Mouse (Mus musculus): ENCODE data around the gene Lamp2. TPM values are rescaled to one million over a fixed set of nuclear protein-coding genes. Genes with fewer than 3 reads are reported as not detected.

The Lamp2 gene
- polyA plus RNA-seq, 1 experiment from 2014 or later = 185 TPM

GRCm38 (mm10) chrX:38445705-38446104 is 10.5 kb downstream of the Lamp2 start:
- H3K9ac ChIP-seq (ENCODE audit: low read depth, low read length) = no peak overlapping the region
- no peak overlapping the region for H3K4me2 ChIP-seq (ENCODE audit: low read depth, low read length)
- no peaks in the 10 kb centered on the region for H3K9me3 ChIP-seq (ENCODE audit: control insufficient read depth, low read length)
- no peak overlapping the region for H3K4me3 ChIP-seq (ENCODE audit: low read depth, low read length)
- H3K4me1 ChIP-seq (ENCODE audit: control insufficient read depth, insufficient read depth, low read length) = no peaks in the 10 kb centered on the region
- H3K27me3 ChIP-seq (replicated peaks; ENCODE audit: control insufficient read depth, insufficient read depth, low read length) = no peaks in the 10 kb centered on the region
- no peak for ATAC-seq (ENCODE audit: low read depth)
- no peak overlapping the region for H3K27ac ChIP-seq (replicated peaks; ENCODE audit: low read depth, low read length)
- peaks cover 15% of the 10 kb centered on the region for H3K36me3 ChIP-seq (ENCODE audit: control insufficient read depth, insufficient read depth, low read length)
- DNase-seq (ENCODE audit: low spot score) = no peak
- 63% methylated on average over 1 of the region's 1 CpGs for WGBS

- no peaks in the 10 kb centered on the region for H3K27me3 ChIP-seq (replicated peaks; ENCODE audit: control insufficient read depth, insufficient read depth, low read length)
- H3K4me1 ChIP-seq (ENCODE audit: control insufficient read depth, insufficient read depth, low read length) = no peaks in the 10 kb centered on the region
- no peak overlapping the region for H3K27ac ChIP-seq (replicated peaks; ENCODE audit: low read depth, low read length)
- H3K4me2 ChIP-seq (ENCODE audit: low read depth, low read length) = no peak overlapping the region
- H3K4me3 ChIP-seq (ENCODE audit: low read depth, low read length) = no peak overlapping the region
- no peak for ATAC-seq (ENCODE audit: low read depth)
- no peak overlapping the region for H3K9ac ChIP-seq (ENCODE audit: low read depth, low read length)
- 75% methylated on average over 1 of the region's 1 CpGs for WGBS
- H3K36me3 ChIP-seq (ENCODE audit: control insufficient read depth, insufficient read depth, low read length) = no peaks in the 10 kb centered on the region
- no peaks in the 10 kb centered on the region for H3K9me3 ChIP-seq (ENCODE audit: control insufficient read depth, low read length)
- DNase-seq (ENCODE audit: low spot score) = no peak
Observed at GRCm38 (mm10) chrX:38442425-38442824, 13.8 kb downstream of the Lamp2 start.

DNA sequence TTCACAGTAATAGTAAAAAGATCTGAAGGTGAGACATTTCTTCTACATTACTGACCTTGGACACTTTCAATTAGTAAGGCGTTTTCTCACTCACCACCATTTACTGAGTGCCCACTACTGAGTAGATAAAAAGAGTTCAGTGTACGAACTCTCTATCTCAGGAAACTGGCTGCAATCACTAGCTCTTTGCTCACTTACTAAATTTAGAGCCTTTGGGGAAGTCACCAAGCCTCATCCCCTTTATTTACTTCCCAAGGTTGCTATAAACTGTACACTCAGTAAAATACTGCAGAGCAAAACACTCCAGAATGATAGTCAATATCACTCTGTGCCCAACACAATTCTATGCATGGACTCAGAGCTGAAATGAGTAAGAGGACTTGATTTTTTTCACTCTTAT is 16.6 kb downstream of the Lamp2 start:
- H3K36me3 ChIP-seq (ENCODE audit: control insufficient read depth, insufficient read depth, low read length) = no peaks in the 10 kb centered on the region
- DNase-seq (ENCODE audit: low spot score) = no peak
- H3K9me3 ChIP-seq (ENCODE audit: control insufficient read depth, low read length) = no peaks in the 10 kb centered on the region
- no peak overlapping the region for H3K4me2 ChIP-seq (ENCODE audit: low read depth, low read length)
- H3K27me3 ChIP-seq (replicated peaks; ENCODE audit: control insufficient read depth, insufficient read depth, low read length) = no peaks in the 10 kb centered on the region
- no peak overlapping the region for H3K27ac ChIP-seq (replicated peaks; ENCODE audit: low read depth, low read length)
- H3K4me1 ChIP-seq (ENCODE audit: control insufficient read depth, insufficient read depth, low read length) = no peaks in the 10 kb centered on the region
- no peak overlapping the region for H3K9ac ChIP-seq (ENCODE audit: low read depth, low read length)
- WGBS = 73% methylated on average over 2 of the region's 2 CpGs
- no peak overlapping the region for H3K4me3 ChIP-seq (ENCODE audit: low read depth, low read length)
- ATAC-seq (ENCODE audit: low read depth) = no peak

DNA sequence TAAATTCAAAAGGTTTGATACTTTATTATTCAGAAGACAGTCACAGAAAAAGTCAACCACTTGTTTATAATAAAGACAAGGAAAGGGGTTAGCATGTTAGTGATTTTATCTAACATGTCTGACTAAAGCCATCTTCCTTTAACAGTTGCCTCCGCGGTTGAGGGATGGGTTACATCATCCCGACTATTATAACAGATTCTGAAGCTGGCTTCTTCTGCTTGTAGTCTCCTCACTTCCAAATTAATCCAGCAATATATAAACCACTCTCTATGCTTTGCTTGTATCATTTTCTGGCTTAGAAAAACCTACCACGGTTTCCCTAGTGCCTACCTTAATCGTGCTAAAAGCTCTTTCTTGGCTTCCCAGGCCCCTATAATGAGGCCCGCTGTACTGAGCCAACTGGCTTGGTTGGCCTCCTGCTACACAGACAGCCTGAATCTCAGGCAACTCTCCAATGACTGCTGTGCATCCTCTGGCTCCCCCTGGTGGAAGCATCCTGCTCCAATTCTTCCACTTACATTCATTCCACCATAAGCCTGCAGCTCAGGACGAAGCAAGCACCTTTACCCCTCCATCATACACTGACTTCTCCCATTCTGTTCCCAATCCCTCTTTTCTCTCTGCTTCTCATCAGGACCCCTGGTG is 18.0 kb downstream of the Lamp2 start:
- H3K4me1 ChIP-seq (ENCODE audit: control insufficient read depth, insufficient read depth, low read length) = no peaks in the 10 kb centered on the region
- H3K27ac ChIP-seq (replicated peaks; ENCODE audit: low read depth, low read length) = no peak overlapping the region
- no peak overlapping the region for H3K4me2 ChIP-seq (ENCODE audit: low read depth, low read length)
- DNase-seq (ENCODE audit: low spot score) = peak; percentile 79
- no peak overlapping the region for H3K4me3 ChIP-seq (ENCODE audit: low read depth, low read length)
- peak; percentile 79 for ATAC-seq (ENCODE audit: low read depth)
- H3K36me3 ChIP-seq (ENCODE audit: control insufficient read depth, insufficient read depth, low read length) = no peaks in the 10 kb centered on the region
- 51% methylated on average over 7 of the region's 7 CpGs for WGBS
- no peak overlapping the region for H3K9ac ChIP-seq (ENCODE audit: low read depth, low read length)
- H3K27me3 ChIP-seq (replicated peaks; ENCODE audit: control insufficient read depth, insufficient read depth, low read length) = no peaks in the 10 kb centered on the region
- no peaks in the 10 kb centered on the region for H3K9me3 ChIP-seq (ENCODE audit: control insufficient read depth, low read length)

DNA sequence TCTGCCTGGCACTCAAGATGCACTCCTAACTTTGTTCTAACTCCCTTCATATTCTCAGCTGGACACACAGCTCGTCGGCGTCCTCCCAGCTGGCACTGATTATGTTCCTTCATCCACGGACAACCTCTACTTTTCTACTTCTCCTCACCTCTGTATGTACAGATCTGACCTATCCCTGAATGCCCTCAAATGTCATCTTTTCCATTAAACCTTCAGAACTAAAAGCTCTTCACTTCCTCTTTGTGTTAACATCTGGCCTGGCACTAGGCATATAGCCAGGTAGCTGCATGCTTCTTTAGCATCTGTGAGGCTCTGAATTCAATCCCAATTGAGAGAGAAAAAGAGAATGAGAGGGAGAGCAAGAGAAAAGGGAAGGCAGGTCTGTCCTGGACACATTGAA is 26.8 kb downstream of the Lamp2 start:
- H3K9ac ChIP-seq (ENCODE audit: low read depth, low read length) = no peak overlapping the region
- no peak overlapping the region for H3K4me2 ChIP-seq (ENCODE audit: low read depth, low read length)
- H3K4me1 ChIP-seq (ENCODE audit: control insufficient read depth, insufficient read depth, low read length) = no peaks in the 10 kb centered on the region
- WGBS = 83% methylated on average over 4 of the region's 4 CpGs
- H3K27me3 ChIP-seq (replicated peaks; ENCODE audit: control insufficient read depth, insufficient read depth, low read length) = no peaks in the 10 kb centered on the region
- no peaks in the 10 kb centered on the region for H3K9me3 ChIP-seq (ENCODE audit: control insufficient read depth, low read length)
- H3K36me3 ChIP-seq (ENCODE audit: control insufficient read depth, insufficient read depth, low read length) = 0 out of 2 replicates have a peak, but pooled peaks cover 21% of the 10 kb centered on the region
- no peak overlapping the region for H3K27ac ChIP-seq (replicated peaks; ENCODE audit: low read depth, low read length)
- DNase-seq (ENCODE audit: low spot score) (no peak), ATAC-seq (ENCODE audit: low read depth) (no peak)
- no peak overlapping the region for H3K4me3 ChIP-seq (ENCODE audit: low read depth, low read length)

- DNase-seq (ENCODE audit: low spot score) = no peak
- Histone ChIP-seq H3K27me3 (replicated peaks; ENCODE audit: control insufficient read depth, insufficient read depth, low read length) (no peaks in the 10 kb centered on the region), H3K9ac (ENCODE audit: low read depth, low read length) (no peak overlapping the region), H3K4me3 (ENCODE audit: low read depth, low read length) (no peak overlapping the region), H3K27ac (replicated peaks; ENCODE audit: low read depth, low read length) (no peak overlapping the region), H3K4me2 (ENCODE audit: low read depth, low read length) (no peak overlapping the region), H3K36me3 (ENCODE audit: control insufficient read depth, insufficient read depth, low read length) (0 out of 2 replicates have a peak, but pooled peaks cover 21% of the 10 kb centered on the region), H3K4me1 (ENCODE audit: control insufficient read depth, insufficient read depth, low read length) (no peaks in the 10 kb centered on the region), H3K9me3 (ENCODE audit: control insufficient read depth, low read length) (no peaks in the 10 kb centered on the region)
- WGBS = 82% methylated on average over 3 of the region's 3 CpGs
- ATAC-seq (ENCODE audit: low read depth) = no peak
Observed at GRCm38 (mm10) chrX:38428818-38429440, 27.3 kb downstream of the Lamp2 start.

- DNase-seq (ENCODE audit: low spot score) = no peak
- Histone ChIP-seq H3K4me3 (ENCODE audit: low read depth, low read length) (no peak overlapping the region), H3K4me1 (ENCODE audit: control insufficient read depth, insufficient read depth, low read length) (no peaks in the 10 kb centered on the region), H3K9ac (ENCODE audit: low read depth, low read length) (no peak overlapping the region), H3K27ac (replicated peaks; ENCODE audit: low read depth, low read length) (no peak overlapping the region), H3K4me2 (ENCODE audit: low read depth, low read length) (no peak overlapping the region), H3K9me3 (ENCODE audit: control insufficient read depth, low read length) (no peaks in the 10 kb centered on the region), H3K27me3 (replicated peaks; ENCODE audit: control insufficient read depth, insufficient read depth, low read length) (no peaks in the 10 kb centered on the region), H3K36me3 (ENCODE audit: control insufficient read depth, insufficient read depth, low read length) (0 out of 2 replicates have a peak, but pooled peaks cover 25% of the 10 kb centered on the region)
- 57% methylated on average over 1 of the region's 1 CpGs for WGBS
- ATAC-seq (ENCODE audit: low read depth) = no peak
Observed at GRCm38 (mm10) chrX:38426043-38426442, 30.2 kb downstream of the Lamp2 start.

GRCm38 (mm10) chrX:38423096-38423495 is 33.2 kb downstream of the Lamp2 start:
- no peaks in the 10 kb centered on the region for H3K27me3 ChIP-seq (replicated peaks; ENCODE audit: control insufficient read depth, insufficient read depth, low read length)
- ATAC-seq (ENCODE audit: low read depth) (no peak), DNase-seq (ENCODE audit: low spot score) (no peak)
- no peaks in the 10 kb centered on the region for H3K4me1 ChIP-seq (ENCODE audit: control insufficient read depth, insufficient read depth, low read length)
- no peak overlapping the region for H3K4me2 ChIP-seq (ENCODE audit: low read depth, low read length)
- H3K36me3 ChIP-seq (ENCODE audit: control insufficient read depth, insufficient read depth, low read length) = 0 out of 2 replicates have a peak, but pooled peaks cover 11% of the 10 kb centered on the region
- no peak overlapping the region for H3K4me3 ChIP-seq (ENCODE audit: low read depth, low read length)
- H3K9me3 ChIP-seq (ENCODE audit: control insufficient read depth, low read length) = no peaks in the 10 kb centered on the region
- H3K27ac ChIP-seq (replicated peaks; ENCODE audit: low read depth, low read length) = no peak overlapping the region
- WGBS = 78% methylated on average over 3 of the region's 3 CpGs
- H3K9ac ChIP-seq (ENCODE audit: low read depth, low read length) = no peak overlapping the region

DNA sequence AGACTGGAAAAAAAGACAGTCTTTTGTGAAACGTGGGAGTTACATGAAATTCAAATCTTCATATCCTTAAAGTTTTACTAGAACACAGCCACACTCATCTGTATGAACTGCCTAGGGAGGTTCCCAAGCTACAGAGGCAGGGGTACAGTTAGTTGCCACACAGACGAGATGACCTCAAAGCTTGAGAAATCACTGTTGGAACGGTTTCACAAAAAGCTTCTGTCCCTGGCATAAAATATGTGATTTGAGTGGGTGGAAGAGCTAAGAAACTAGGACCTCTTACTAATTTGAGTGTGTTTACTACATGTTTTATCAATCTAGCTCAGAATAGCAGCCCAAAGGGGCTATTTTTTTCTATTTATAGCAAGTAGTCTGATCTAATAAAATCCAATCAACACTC is 33.9 kb downstream of the Lamp2 start:
- Histone ChIP-seq H3K4me2 (ENCODE audit: low read depth, low read length) (no peak overlapping the region), H3K9me3 (ENCODE audit: control insufficient read depth, low read length) (no peaks in the 10 kb centered on the region), H3K4me3 (ENCODE audit: low read depth, low read length) (no peak overlapping the region), H3K27me3 (replicated peaks; ENCODE audit: control insufficient read depth, insufficient read depth, low read length) (no peaks in the 10 kb centered on the region), H3K4me1 (ENCODE audit: control insufficient read depth, insufficient read depth, low read length) (no peaks in the 10 kb centered on the region), H3K36me3 (ENCODE audit: control insufficient read depth, insufficient read depth, low read length) (0 out of 2 replicates have a peak, but pooled peaks cover 11% of the 10 kb centered on the region), H3K9ac (ENCODE audit: low read depth, low read length) (no peak overlapping the region), H3K27ac (replicated peaks; ENCODE audit: low read depth, low read length) (no peak overlapping the region)
- no peak for ATAC-seq (ENCODE audit: low read depth)
- DNase-seq (ENCODE audit: low spot score) = no peak
- 63% methylated on average over 3 of the region's 3 CpGs for WGBS

Data from embryonic facial prominence, embryonic 14.5 days (tissue).